Mouse (Mus musculus) kidney, adult 9 months (tissue): ENCODE measurements around the gene Fchsd2.

Source experiments
- DNase-seq: peaks from one replicate; pipeline ENCODE4 v3.0.0; 2022

Gene Fchsd2

GRCm38 (mm10) chr7:101216724-101217123, 124.1 kb downstream of the Fchsd2 start:
- peak; percentile 10 for DNase-seq

DNA sequence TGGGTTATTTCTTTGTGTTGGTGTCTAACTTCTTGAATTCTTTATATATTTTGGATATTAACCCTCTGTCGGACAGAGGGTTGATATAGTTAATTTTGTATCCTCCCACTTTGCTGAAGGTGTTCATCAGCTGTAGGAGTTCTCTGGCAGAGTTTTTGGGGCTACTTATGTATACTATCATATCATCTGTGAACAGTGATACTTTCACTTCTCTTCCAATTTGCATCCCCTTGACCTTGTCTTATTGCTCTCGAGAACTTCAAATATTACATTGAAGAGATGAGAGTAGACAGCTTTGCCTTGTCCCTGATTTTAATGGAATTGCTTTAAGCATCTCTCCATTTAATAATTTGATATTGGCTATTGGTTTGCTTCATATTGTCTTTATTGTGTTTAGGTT, 130.8 kb downstream of the Fchsd2 start:
- no peak for DNase-seq

DNA sequence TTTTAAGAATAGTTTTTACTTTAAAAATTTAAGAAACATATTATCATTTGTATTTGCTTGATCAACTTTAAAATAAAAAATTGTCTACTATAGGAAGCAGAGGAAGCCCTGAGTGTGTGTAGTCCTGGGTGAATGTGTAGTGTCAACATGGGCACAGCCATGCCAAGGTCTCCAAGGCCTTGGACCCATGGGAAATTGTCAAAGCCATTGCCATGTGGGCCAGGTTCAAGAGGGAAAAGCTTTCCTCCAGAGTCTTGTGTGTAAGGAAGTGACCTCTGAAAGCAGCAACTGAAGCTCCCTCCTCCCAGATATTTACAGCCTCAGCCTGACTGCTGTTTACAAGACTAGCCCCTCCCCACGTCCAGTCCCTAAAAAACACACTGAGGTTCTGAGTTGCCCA, 136.7 kb downstream of the Fchsd2 start:
- DNase-seq, result no peak

GRCm38 (mm10) chr7:101231458-101231857, 138.8 kb downstream of the Fchsd2 start:
- peak; percentile 59 for DNase-seq

GRCm38 (mm10) chr7:101232716-101233115, 140.1 kb downstream of the Fchsd2 start:
- DNase-seq, result no peak

DNA sequence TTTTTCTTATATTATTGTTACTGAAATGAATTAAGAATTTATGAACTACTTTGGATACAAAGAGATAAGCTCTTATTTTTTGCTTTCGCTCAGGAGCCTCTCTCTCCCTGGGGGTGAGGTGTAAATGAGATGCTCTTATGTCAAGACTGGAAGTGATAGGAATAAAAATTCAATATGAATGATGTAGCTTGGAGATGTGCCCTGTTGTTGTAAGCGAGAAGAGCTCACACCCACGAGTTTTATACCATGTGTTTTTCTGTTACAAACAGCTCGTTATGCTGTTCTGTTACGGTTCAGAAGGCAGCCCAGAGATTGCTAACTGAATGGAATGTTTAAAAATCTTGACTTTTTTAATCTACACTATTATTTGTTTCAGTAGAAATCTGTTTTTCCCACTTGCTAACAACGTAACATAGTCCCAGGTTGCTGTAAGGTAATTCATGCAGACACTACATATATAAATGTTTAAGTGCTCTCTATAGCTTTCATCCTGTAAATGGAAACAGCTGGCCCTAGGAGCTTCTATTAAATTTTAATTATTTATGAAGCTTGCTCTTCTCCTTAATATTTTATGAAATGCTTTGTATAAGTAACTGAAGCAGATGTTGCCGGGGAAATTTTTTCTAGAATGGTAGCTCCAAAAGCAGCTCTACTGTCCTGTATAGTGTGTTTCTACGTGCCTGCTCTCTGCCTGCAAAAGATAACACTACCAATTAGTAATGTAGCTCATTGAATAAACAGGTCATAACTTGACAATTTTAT, 144.2 kb downstream of the Fchsd2 start:
- no peak for DNase-seq

GRCm38 (mm10) chr7:101248760-101249159, 156.1 kb downstream of the Fchsd2 start:
- no peak for DNase-seq

DNA sequence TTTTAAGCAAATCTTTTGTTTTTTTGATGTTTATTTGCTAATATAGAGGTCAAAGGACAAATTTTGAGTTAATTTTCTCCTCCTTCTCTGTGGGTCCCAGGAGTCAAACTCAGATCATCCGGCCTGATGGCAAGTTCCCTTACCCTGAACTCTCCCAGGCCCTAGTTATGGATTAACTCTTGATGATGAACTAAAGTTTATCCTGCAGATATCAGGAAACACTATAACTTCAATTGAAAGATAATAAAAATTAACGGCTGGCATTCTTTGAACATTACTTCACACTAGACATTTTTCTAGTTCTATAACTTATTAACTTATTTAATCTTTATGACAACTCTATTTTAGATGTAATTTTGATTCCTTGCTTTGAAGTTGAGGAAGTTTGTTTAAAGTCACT, 156.5 kb downstream of the Fchsd2 start:
- no peak for DNase-seq

GRCm38 (mm10) chr7:101253071-101253470, 160.4 kb downstream of the Fchsd2 start:
- no peak for DNase-seq

- DNase-seq, result no peak
Observed at GRCm38 (mm10) chr7:101258482-101258881, 165.8 kb downstream of the Fchsd2 start.

- no peak for DNase-seq
Observed at GRCm38 (mm10) chr7:101261941-101262546, 169.4 kb downstream of the Fchsd2 start.

GRCm38 (mm10) chr7:101263511-101263910, 170.8 kb downstream of the Fchsd2 start:
- DNase-seq, result no peak

DNA sequence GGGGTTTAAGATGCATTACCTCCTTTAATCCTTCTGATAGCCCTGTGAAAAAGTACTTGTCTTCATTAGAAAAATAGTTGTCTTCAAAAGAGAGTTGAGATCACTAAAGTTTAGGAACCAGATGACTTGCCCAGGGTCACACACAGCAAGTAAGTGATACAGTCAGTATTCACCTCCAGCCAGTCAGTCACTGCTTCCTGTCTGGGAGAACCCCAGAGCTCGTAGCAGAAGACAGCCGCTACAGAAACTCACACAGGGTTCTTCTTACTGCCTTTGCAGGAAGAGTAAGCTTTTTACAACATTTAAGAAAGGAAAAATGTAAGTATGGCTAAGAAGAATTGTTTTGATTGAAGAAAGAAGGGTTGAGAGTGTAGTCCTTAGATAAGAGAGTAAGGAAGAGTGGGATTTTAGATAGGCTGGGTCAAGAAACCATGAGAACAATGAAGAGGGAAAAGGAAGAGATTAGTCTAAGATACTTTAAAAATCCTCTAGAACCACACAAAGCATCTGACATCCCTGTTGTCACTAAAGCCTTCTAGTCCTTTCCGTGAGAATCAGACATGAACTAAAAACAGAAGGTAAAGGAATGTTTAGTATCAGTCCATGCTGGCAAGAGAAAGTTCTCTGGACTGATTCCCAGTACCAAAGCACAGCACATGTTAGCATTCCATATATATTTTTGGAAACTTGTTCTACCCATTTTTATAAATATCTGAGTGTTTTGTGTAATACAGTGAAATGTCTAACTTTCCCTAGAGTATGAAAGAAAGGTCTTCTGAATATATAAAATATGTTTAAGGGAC, 175.0 kb downstream of the Fchsd2 start:
- no peak for DNase-seq

- DNase-seq, result no peak
Observed at GRCm38 (mm10) chr7:101271602-101272001, 178.9 kb downstream of the Fchsd2 start.

DNA sequence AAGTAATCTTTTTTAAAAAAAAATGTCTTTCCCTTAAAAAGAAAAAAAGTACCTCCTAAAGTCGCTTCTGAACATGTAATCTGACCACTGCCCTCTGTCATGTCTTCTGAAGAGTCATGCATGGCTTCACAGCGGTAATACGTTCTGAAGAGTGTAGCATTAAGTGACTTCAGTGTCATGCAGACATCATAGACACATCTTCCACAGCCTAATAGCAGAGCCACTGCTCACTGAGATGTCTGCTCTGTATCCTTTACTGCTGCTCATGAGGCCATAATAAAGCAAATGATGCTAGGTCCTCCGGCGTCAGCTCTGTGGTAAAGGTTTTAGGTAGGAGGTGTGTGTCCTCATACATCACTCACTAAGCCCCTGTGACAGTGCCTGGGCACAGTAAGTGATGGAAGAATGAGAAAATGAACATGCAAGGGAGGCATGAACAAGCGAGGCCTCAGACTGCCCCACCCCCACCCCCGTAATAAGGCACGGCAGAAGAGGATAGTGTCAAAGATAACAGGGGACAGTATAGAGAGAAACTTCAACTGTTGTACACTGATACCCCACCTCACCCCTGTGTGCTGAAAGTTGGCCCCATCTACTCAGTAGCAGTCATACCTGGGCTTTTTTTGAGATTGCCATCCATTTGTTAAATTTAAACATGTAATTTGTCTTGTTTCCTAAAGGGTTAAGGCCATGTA, 179.9 kb downstream of the Fchsd2 start:
- DNase-seq, result no peak

GRCm38 (mm10) chr7:101282721-101283120, 190.1 kb downstream of the Fchsd2 start:
- no peak for DNase-seq

- DNase-seq, result no peak
Observed at GRCm38 (mm10) chr7:101284504-101284903, 191.8 kb downstream of the Fchsd2 start.

DNA sequence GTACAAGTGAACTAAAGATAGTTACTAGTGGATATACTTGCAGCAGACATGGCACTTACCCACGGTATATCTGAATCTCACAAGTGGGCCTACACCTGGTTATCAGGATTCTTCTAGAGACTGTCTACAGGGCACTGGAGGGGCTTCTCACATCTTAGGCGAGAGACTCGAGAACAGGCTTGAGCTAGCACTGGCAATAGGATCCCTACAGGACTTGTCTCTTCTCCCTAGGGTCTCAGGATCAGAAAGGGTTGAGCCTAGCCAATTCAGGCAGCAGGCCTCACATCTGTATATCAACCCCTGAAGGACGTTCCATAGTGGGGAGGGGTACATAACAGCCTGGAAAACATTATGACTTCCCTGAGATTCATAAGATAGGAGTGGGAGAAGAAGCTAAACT, 194.2 kb downstream of the Fchsd2 start:
- no peak for DNase-seq

DNA sequence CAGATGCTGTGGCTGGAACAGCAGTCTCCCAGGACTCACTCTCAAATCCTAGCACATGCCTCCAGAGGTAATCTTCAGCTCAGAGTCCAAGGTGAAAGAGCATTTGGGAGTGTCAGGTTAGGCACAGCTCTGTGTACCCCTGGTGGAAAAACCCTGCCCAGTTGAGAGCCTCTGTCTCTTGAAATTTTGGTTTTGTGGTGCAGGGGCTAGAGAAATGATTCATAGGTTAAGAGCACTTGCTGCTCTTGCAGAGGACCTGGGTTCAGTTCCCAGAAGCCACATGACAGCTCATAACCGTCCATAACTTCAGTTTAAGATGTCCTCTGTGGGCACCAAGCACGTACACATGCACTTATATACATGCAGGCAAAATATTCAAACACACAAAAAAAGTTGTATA, 195.2 kb downstream of the Fchsd2 start:
- no peak for DNase-seq

- DNase-seq, result peak; percentile 64
Observed at GRCm38 (mm10) chr7:101288436-101288835, 195.8 kb downstream of the Fchsd2 start.

DNA sequence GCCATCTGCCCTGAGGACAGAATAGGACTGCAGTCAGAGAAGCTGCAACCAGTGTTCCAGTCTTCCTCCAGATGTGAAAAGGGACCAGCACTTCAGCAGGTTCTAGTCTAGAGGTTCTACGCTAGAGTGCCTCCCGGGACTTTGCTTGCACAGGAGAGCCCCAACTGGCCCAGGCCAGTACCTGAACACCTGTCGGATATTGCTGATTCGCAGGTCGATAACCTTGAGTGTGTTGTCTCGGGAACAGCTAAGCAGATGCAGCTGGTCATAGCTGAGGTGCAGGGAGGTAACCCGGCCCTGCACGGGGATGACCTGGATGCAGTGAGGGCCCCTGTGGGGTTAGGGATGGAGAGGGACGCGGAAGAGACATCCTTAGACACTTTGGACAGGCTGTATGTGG, 197.7 kb downstream of the Fchsd2 start:
- no peak for DNase-seq

DNA sequence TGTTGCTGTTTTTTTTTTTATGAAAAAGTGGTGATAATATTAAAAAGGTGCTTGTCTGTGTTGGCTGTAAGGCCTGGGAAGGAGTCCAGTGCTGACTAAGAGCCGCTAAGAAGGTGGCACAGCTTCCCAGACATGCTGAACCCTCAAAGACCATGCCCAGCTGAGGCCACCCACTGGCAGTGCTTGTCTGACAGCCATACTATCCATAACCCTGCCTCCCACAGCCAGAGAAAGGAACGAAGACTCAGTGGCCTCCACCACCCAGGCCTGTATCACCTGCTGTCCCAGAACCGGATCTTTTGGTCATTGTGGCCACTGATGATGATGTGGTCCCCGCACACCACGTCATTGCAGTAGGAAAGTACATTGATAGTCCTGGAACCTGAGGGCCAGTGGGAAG, 198.5 kb downstream of the Fchsd2 start:
- no peak for DNase-seq

- no peak for DNase-seq
Observed at GRCm38 (mm10) chr7:101291641-101292040, 199.0 kb downstream of the Fchsd2 start.
